Mouse (Mus musculus) hindlimb bud, embryonic 11.5 days (tissue): ENCODE data around the gene Myh3.

ENCODE experiments used
- DNase-seq: peaks from one replicate; pipeline ENCODE4 v3.0.0-alpha.2; 2012; ENCODE audit warnings: low read depth, low spot score; ENCODE audit errors: extremely low spot score

Gene Myh3

GRCm38 (mm10) chr11:67143065-67143464 is 65.0 kb downstream of the Myh3 start:
- no peak for DNase-seq

DNA sequence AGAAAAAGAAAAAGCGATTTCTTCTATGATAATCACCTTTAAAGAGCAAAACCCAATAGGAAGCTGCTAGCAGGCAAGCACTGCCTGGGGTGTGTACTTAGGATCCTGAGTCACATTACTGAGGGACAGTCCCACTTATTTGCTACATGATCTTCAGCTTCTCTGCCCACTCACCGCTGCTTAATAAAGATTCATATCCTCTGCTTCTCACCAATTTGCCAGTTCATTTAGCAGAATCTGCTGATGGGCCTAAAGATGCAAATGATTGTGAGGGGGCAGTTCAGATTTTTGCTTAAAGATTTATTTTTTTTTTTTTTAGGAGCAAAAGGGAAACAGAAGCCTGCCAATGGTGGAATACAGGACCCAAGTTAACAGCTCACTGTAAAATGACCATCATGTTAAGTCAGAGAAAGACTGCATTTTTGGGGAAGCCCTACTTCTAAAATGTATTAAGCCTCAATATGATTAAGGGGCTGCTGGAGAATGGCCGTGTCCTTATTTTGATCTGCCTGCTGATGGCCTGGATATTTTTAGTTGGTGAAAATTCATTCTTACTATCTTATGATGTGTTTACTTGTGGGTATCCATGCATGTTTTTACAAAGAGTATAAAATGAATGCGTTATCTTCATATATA is 65.9 kb downstream of the Myh3 start:
- no peak for DNase-seq

DNA sequence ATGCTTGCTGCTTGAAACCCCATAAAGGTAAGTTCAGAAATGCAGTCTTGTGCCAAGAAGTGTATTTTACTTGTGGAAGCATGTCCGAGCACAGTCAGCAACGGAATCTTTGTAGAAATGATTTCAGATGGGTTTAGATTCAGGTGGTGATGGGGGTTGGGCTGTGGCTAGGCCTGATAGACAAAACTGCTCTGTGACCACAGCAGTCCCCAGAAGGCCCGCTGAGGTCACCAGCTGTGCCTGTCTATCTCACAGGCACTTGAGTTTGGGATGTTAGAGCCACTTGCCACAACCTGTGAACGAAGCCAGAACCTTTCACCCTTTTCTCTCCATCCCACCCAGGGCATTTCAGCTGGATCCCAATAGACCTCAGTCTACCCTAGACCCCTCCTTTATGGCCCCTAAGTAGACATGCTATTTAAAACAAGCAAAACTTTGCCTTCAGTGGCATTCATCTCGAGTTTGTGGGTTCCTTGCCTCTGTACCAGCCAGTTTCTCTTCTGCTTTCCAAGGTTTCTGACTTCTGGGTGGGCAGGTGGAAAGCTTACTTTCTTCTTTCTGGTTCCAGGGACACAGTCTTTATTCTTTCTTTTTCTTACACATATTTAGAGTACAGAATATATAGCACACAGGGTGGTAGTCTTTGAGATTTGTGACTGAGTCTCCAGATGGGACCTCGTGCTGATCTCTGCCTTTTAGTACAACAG is 66.6 kb downstream of the Myh3 start:
- DNase-seq, result no peak

- DNase-seq, result no peak
These were observed 67.6 kb downstream of the Myh3 start for GRCm38 (mm10) chr11:67145482-67146408.

- DNase-seq, result no peak
These were observed 68.5 kb downstream of the Myh3 start for GRCm38 (mm10) chr11:67146409-67147282.

- no peak for DNase-seq
These were observed 69.3 kb downstream of the Myh3 start for GRCm38 (mm10) chr11:67147283-67147921.

- no peak for DNase-seq
These were observed 70.3 kb downstream of the Myh3 start for GRCm38 (mm10) chr11:67148286-67149012.

- no peak for DNase-seq
These were observed 72.1 kb downstream of the Myh3 start for GRCm38 (mm10) chr11:67150237-67150636.

- DNase-seq, result no peak
These were observed 73.1 kb downstream of the Myh3 start for GRCm38 (mm10) chr11:67151159-67151558.
